Mouse (Mus musculus) E14TG2a.4 (cell line): ENCODE data around the gene Apoc1.

Source experiments
- CTCF ChIP-seq: conservative IDR thresholded peaks from 2 replicates; pipeline ENCODE4 v1.5.1; 2014; ENCODE audit warnings: low read length
- POU5F1 ChIP-seq: IDR thresholded peaks from 2 replicates; pipeline ENCODE4 v1.6.1; 2014; ENCODE audit warnings: low read length, borderline replicate concordance

- no peak for TF ChIP-seq CTCF
- TF ChIP-seq POU5F1 = no peak
Measured at GRCm38 (mm10) chr7:19717346-19717745, 24.9 kb upstream of the Apoc1 start.
